Mouse (Mus musculus) C2C12 (cell line): ENCODE results near the gene Amot.

Source experiments
- CTCF ChIP-seq: IDR thresholded peaks from one replicate; pipeline ENCODE4 v1.5.1; 2011; ENCODE audit not compliant: control insufficient read depth, insufficient read depth, insufficient read length
- USF1 ChIP-seq: IDR thresholded peaks from one replicate; pipeline ENCODE4 v1.6.1; 2011; ENCODE audit warnings: low read depth, mild to moderate bottlenecking, control low read depth, moderate library complexity

DNA sequence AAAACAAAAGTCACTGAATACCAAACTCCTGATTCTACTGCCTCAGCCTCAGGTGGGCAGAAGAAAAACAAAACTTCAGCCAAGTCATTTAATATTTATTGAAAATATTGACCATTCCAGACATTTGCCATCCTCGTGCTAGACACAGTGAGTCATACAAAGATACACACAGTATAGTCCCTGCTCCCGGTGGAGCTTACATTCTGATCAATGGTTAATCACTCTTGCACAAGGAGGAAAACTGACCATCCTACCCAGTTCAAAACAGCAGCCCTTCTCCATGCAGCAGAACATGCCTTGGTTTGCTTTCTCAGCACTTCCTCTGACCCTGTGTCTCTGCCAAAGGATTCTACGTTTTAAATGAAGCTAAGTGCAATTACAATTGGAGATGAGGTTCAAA is 14.6 kb downstream of the Amot start:
- no peak for TF ChIP-seq CTCF
- TF ChIP-seq USF1: no peak
